Mouse (Mus musculus) heart, embryonic 15.5 days (tissue): ENCODE measurements around the gene Ckap2l. TPM values are rescaled to one million over a fixed set of nuclear protein-coding genes. Genes with fewer than 3 reads are reported as not detected.

Experiments used
- ATAC-seq: fragments of 200-750 bp; cut with Nextera tagmentation; replicated peaks from 2 replicates; pipeline ENCODE4 v1.8.0; 2017; ENCODE audit warnings: low read depth, moderate TSS enrichment; ENCODE audit not compliant: insufficient number of reproducible peaks, insufficient read depth, low FRiP score
- H3K27ac ChIP-seq: fragments of 300-500 bp; sonication (generic); 2 replicates; pipeline ENCODE4 v1.5.1; 2015; ENCODE audit warnings: mild to moderate bottlenecking, inconsistent platforms
- H3K27me3 ChIP-seq: fragments of 300-500 bp; sonication (generic); 2 replicates; pipeline ENCODE4 v1.6.1; 2015; ENCODE audit warnings: inconsistent platforms
- H3K36me3 ChIP-seq: fragments of 300-500 bp; sonication (generic); 2 replicates; pipeline ENCODE4 v1.6.1; 2015; ENCODE audit warnings: mild to moderate bottlenecking, inconsistent platforms
- H3K4me1 ChIP-seq: fragments of 300-500 bp; sonication (generic); replicated peaks from 2 replicates; pipeline ENCODE4 v1.6.1; 2015; ENCODE audit warnings: inconsistent platforms
- H3K4me2 ChIP-seq: fragments of 300-500 bp; sonication (generic); 2 replicates; pipeline ENCODE4 v1.6.1; 2015; ENCODE audit warnings: inconsistent platforms, mild to moderate bottlenecking, moderate library complexity
- H3K4me3 ChIP-seq: fragments of 300-500 bp; sonication (generic); 2 replicates; pipeline ENCODE4 v1.5.1; 2015; ENCODE audit warnings: mild to moderate bottlenecking, inconsistent platforms
- H3K9ac ChIP-seq: fragments of 300-500 bp; sonication (generic); 2 replicates; pipeline ENCODE4 v1.6.1; 2015; ENCODE audit warnings: mild to moderate bottlenecking, inconsistent platforms
- H3K9me3 ChIP-seq: fragments of 300-500 bp; sonication (generic); replicated peaks from 2 replicates; pipeline ENCODE4 v1.6.1; 2016; ENCODE audit warnings: inconsistent platforms
- WGBS: fragments of 180-500 bp; shearing (Covaris S2); methylation state at CpG from one replicate; pipeline ENCODE4 v1.1.7; 2015; ENCODE audit warnings: mixed read lengths; 5-methylcytosine and 5-hydroxymethylcytosine counted together
- polyA plus RNA-seq: library from polyadenylated mRNA; unstranded; fragments of >200 nt; fragmentation: Nextera tagmentation; extraction: Ambion mirVana; gene quantifications from 2 replicates; pipeline ENCODE4 v1.2.1, GENCODE M21; 2015

Ckap2l gene
- polyA plus RNA-seq, 1 experiment from 2014 or later = 36.5 TPM

DNA sequence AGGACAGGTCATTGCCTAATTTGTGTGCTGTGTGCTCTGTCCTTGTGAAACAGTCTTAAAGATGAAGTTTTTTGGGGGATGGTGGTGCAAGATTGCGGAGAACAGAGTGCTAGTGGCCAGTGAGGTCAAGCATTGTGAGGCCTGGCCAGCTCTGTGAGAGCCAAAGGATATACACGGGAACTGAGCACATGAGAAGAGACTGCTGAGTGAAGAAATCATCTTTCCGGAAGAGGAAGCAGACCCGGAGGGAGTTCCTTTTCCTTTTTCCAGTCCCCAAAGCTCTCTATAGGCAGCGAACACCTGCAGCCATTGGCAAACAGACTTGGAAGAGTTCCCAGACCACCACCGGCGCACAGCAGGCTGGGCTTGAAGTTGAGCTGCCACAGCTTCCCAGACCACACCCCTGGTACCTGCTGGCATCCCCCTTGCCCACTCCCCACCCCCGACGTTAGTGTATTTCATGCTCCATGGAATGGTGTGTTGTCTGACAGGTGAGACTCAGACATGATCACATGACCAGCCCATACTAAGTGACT, 75.8 kb downstream of the Ckap2l start:
- H3K4me1 ChIP-seq = no peaks in the 10 kb centered on the region
- no peaks in the 10 kb centered on the region for H3K27me3 ChIP-seq
- H3K4me2 ChIP-seq = no peak overlapping the region
- H3K9me3 ChIP-seq = no peaks in the 10 kb centered on the region
- no peak for ATAC-seq
- H3K27ac ChIP-seq = no peak overlapping the region
- no peaks in the 10 kb centered on the region for H3K36me3 ChIP-seq
- 72% methylated on average over 9 of the region's 9 CpGs for WGBS
- H3K4me3 ChIP-seq = no peak overlapping the region
- no peak overlapping the region for H3K9ac ChIP-seq

DNA sequence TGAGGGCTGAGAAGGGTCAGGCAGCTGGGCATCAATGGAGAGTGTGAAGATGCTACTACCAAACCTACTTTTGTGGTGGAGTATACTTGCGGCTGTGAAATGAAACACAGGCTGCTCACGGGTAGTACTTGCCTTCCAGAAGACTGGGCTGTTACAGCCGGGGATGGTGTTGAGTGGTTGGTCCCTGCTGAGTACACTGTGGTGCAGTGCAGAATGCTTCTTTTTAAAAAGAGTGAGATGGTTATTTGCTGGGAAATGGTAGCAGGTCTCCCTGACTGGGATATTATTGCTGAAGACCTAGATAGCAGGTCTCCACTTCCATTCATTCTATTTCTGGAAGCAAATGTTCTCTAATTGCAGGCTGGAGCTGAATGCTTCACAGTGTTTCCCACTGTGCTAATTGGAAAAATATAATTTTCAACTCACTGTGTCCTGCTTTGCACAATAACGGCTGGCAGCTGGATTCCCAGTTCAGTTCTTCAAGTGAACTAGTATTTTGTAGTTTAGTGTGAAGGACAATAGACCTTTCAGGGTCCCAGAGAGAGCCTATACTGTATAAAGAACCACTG, 78.4 kb downstream of the Ckap2l start:
- Histone ChIP-seq H3K36me3 (no peaks in the 10 kb centered on the region), H3K9me3 (no peaks in the 10 kb centered on the region), H3K4me1 (no peaks in the 10 kb centered on the region), H3K27ac (no peak overlapping the region), H3K27me3 (no peaks in the 10 kb centered on the region), H3K4me3 (no peak overlapping the region), H3K9ac (no peak overlapping the region), H3K4me2 (no peak overlapping the region)
- no peak for ATAC-seq
- 70% methylated on average over 4 of the region's 4 CpGs for WGBS

Other genes starting within 250 kb of the Ckap2l start
- gene Vinac1, start 249.0 kb downstream of the Ckap2l start, polyA plus RNA-seq = 0.04 and 0.10 TPM in 2 replicates
- 8.0 and 9.9 TPM in 2 replicates for gene Ttl, start 231.3 kb downstream of the Ckap2l start, polyA plus RNA-seq
- 11.6 and 16.3 TPM in 2 replicates for gene Polr1b, start 196.2 kb downstream of the Ckap2l start, polyA plus RNA-seq
- 17.0 and 18.5 TPM in 2 replicates for gene Chchd5, start 167.5 kb downstream of the Ckap2l start, polyA plus RNA-seq
- 16.3 and 17.9 TPM in 2 replicates for gene Slc20a1, start 98.4 kb downstream of the Ckap2l start, polyA plus RNA-seq
- gene Il1a, start 12.8 kb upstream of the Ckap2l start, polyA plus RNA-seq = 0.08 and 0.23 TPM in 2 replicates
- 0.39 and 0.51 TPM in 2 replicates for gene Il1b, start 73.9 kb upstream of the Ckap2l start, polyA plus RNA-seq
- gene F830045P16Rik, start 239.4 kb upstream of the Ckap2l start, polyA plus RNA-seq = not detected in 2 replicates